Mouse (Mus musculus) E14TG2a.4 (cell line): ENCODE measurements around the gene Tubb4b.

Experiments used
- CTCF ChIP-seq: conservative IDR thresholded peaks from 2 replicates; pipeline ENCODE4 v1.5.1; 2014; ENCODE audit warnings: low read length
- NANOG ChIP-seq: IDR thresholded peaks from 2 replicates; pipeline ENCODE4 v1.6.1; 2014; ENCODE audit warnings: borderline replicate concordance, low read length, mixed read lengths

DNA sequence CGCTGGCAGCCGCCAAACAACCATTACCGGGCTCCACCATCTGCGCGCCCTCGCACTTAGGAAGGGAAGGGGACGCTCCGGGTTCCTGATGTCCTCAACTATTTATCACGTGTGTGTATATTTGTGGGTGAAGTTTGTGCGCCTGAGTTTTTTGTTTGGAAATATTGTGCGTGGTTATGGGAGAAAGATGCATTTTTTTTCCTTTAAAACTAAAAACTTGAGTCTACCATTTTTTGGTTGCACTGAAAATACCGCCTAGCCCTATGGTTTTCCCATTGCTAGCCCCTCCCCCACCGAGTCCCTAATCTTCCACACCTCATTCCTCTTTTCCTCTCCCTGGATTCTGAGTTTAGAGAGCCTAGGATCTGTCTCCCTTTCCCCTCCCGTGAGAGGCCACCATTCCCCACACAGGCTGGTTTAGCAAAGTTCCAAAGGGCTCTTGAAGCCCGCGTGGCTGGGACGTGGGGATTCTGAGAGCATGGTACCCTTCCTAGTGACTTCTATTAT is 42.6 kb downstream of the Tubb4b start:
- TF ChIP-seq CTCF (no peak), NANOG (no peak)
